Mouse (Mus musculus): Measurements from ENCODE around the gene Rps10. TPM values are rescaled to one million over a fixed set of nuclear protein-coding genes. Genes with fewer than 3 reads are reported as not detected.

Gene Rps10
- polyA plus RNA-seq, 1 experiment: 561 TPM

- no peaks in the 10 kb centered on the region; the same call in 1 of the 2 replicates for H3K4me1 ChIP-seq (ENCODE audit: control insufficient read depth, insufficient read depth, low read length)
- TF ChIP-seq CTCF (IDR thresholded peaks at IDR 0.05; ENCODE audit: extremely low read depth, insufficient read depth, low read length) (peak; percentile 95), POLR2A (IDR thresholded peaks at IDR 0.05; ENCODE audit: extremely low read depth, insufficient read depth, low read length) (peak; percentile 24; the same call in 1 of the 2 replicates)
- no peak overlapping the region for H3K4me3 ChIP-seq (ENCODE audit: insufficient read depth, low read length)
- no peak overlapping the region for H3K27ac ChIP-seq (ENCODE audit: insufficient read depth, low read length)
These were observed 7.0 kb downstream of the Rps10 start for GRCm38 (mm10) chr17:27629249-27630020.

GRCm38 (mm10) chr17:27628376-27628775, 8.1 kb downstream of the Rps10 start:
- Histone ChIP-seq H3K27ac (ENCODE audit: insufficient read depth, low read length) (no peak overlapping the region), H3K4me3 (ENCODE audit: insufficient read depth, low read length) (no peak overlapping the region), H3K4me1 (ENCODE audit: control insufficient read depth, insufficient read depth, low read length) (no peaks in the 10 kb centered on the region; the same call in 1 of the 2 replicates)
- TF ChIP-seq POLR2A (IDR thresholded peaks at IDR 0.05; ENCODE audit: extremely low read depth, insufficient read depth, low read length): no peak
- no peak for TF ChIP-seq CTCF (IDR thresholded peaks at IDR 0.05; ENCODE audit: extremely low read depth, insufficient read depth, low read length)

- H3K27ac ChIP-seq (ENCODE audit: insufficient read depth, low read length): no peak overlapping the region
- TF ChIP-seq POLR2A (IDR thresholded peaks at IDR 0.05; ENCODE audit: extremely low read depth, insufficient read depth, low read length): no peak
- TF ChIP-seq CTCF (IDR thresholded peaks at IDR 0.05; ENCODE audit: extremely low read depth, insufficient read depth, low read length): no peak
- H3K4me1 ChIP-seq (ENCODE audit: control insufficient read depth, insufficient read depth, low read length): no peaks in the 10 kb centered on the region; the same call in 1 of the 2 replicates
- H3K4me3 ChIP-seq (ENCODE audit: insufficient read depth, low read length): no peak overlapping the region
These were observed 9.0 kb downstream of the Rps10 start for GRCm38 (mm10) chr17:27627451-27627850.

- TF ChIP-seq CTCF (IDR thresholded peaks at IDR 0.05; ENCODE audit: extremely low read depth, insufficient read depth, low read length) (no peak), POLR2A (IDR thresholded peaks at IDR 0.05; ENCODE audit: extremely low read depth, insufficient read depth, low read length) (no peak)
- Histone ChIP-seq H3K4me3 (ENCODE audit: insufficient read depth, low read length) (no peak overlapping the region), H3K27ac (ENCODE audit: insufficient read depth, low read length) (no peak overlapping the region; the same call in 1 of the 2 replicates), H3K4me1 (ENCODE audit: control insufficient read depth, insufficient read depth, low read length) (no peaks in the 10 kb centered on the region; the same call in 1 of the 2 replicates)
These were observed 9.8 kb downstream of the Rps10 start for GRCm38 (mm10) chr17:27626681-27627080.

DNA sequence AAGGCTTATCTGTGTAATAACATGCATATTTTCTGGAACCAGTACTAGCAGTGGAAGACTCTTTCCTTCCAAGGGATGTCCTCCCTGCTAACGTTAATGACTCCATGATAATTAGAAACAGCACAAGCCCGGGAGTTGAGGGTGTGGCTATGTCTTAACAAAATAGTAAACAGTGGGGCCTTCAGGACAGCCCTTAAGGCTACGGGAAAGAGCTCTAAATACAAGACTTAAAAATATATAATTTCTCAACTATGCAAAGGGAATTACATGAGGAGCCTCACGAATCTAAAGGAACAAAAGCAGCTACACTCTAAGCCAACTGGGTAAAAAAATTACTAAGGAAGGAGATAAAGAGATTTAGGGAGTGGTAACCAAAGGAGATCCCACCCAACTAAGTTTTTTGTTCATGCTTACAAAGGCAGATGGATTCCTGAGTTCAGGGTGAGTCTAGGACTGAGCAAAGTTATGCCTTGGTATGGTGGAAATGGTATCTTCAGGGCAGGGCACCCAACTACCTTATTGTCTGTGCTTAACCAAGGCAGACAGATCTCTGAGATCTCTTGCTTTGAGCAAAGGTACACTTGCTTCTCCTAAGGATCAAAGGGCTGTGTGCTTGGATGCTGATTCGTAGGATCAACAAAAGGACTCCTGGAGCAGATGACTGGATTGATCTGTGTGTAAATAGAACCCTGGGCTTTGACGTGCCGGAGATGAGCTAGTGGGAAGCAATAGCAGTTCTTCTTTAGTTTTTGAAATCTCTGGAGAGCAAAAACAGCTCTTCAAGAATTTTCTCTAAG, 10.8 kb downstream of the Rps10 start:
- no peak overlapping the region for H3K4me3 ChIP-seq (ENCODE audit: insufficient read depth, low read length)
- TF ChIP-seq CTCF (IDR thresholded peaks at IDR 0.05; ENCODE audit: extremely low read depth, insufficient read depth, low read length): no peak
- TF ChIP-seq POLR2A (IDR thresholded peaks at IDR 0.05; ENCODE audit: extremely low read depth, insufficient read depth, low read length): no peak
- H3K4me1 ChIP-seq (ENCODE audit: control insufficient read depth, insufficient read depth, low read length): peaks cover under 1% of the 10 kb centered on the region; the same call in 1 of the 2 replicates
- no peak overlapping the region for H3K27ac ChIP-seq (ENCODE audit: insufficient read depth, low read length)

- Histone ChIP-seq H3K27ac (ENCODE audit: insufficient read depth, low read length) (peak within 1 kb of the TSS; percentile 94), H3K4me1 (ENCODE audit: control insufficient read depth, insufficient read depth, low read length) (peaks cover 5% of the 10 kb centered on the region; the same call in 1 of the 2 replicates), H3K4me3 (ENCODE audit: insufficient read depth, low read length) (peak within 1 kb of the TSS; percentile 80)
- TF ChIP-seq CTCF (IDR thresholded peaks at IDR 0.05; ENCODE audit: extremely low read depth, insufficient read depth, low read length) (no peak), POLR2A (IDR thresholded peaks at IDR 0.05; ENCODE audit: extremely low read depth, insufficient read depth, low read length) (peak; percentile 64; the same call in 1 of the 2 replicates)
These were observed 12.8 kb downstream of the Rps10 start, which contains the start of gene Nudt3 for GRCm38 (mm10) chr17:27623360-27624326. Gene Nudt3, minus strand, starts transcription at chr17:27623495.

DNA sequence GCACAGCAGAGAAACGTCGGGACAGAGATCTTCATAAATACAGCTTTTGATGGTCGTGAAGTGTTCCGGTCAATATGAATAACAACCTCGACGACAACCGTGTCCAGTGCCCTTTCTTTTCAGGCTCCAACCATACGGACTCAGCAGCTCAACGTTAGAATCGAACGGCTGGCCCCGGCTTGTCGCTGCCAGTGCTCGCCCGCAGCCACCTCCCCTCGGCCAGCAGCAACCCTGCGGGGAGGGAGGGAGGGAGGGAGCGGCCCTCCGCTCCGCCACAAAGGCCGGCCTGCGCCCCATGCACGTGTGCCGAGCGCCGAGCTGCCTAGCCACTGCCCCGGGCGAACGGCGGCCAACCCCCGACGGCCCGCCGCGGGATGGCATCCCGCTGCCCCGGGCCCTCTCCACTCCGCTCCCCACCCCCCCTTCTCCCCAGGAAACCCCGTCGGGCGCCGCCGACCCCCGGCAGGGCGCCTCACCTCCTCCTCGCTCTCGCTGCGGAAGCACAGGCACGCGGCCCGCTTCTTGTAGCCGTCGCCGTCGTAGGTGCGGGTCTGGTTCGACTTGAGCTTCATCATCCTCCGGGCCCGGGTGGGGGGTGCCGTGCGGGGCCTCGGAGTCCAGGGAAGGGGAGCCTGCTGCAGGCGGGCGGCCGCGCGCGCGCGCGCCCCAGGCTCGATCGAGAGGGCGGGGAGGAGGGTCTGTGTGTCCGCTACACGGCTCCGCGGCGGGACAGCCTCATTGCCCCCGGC, 13.7 kb downstream of the Rps10 start:
- TF ChIP-seq CTCF (IDR thresholded peaks at IDR 0.05; ENCODE audit: extremely low read depth, insufficient read depth, low read length) (no peak), POLR2A (IDR thresholded peaks at IDR 0.05; ENCODE audit: extremely low read depth, insufficient read depth, low read length) (no peak)

More for the DNA sequence above, 13.7 kb downstream of the Rps10 start:
- Histone ChIP-seq H3K4me3 (ENCODE audit: insufficient read depth, low read length) (peak overlapping the region; percentile 80), H3K4me1 (ENCODE audit: control insufficient read depth, insufficient read depth, low read length) (peaks cover 5% of the 10 kb centered on the region; the same call in 1 of the 2 replicates), H3K27ac (ENCODE audit: insufficient read depth, low read length) (peak overlapping the region; percentile 88)
